Mouse (Mus musculus): ENCODE measurements at regions not wholly inside any gene's neighbourhood (a gene's known extent, or its start where the extent isn't known, plus 50 kb on each side); places are given as distances from the start of the nearest gene placed in this dataset.

- no peak for TF ChIP-seq MYB (IDR thresholded peaks at IDR 0.05; ENCODE audit: low read depth, low read length)
- no peak for TF ChIP-seq MAX (IDR thresholded peaks at IDR 0.05; ENCODE audit: low read length)
- no peak for TF ChIP-seq KAT2A (conservative IDR thresholded peaks at IDR 0.05; ENCODE audit: low read depth, low read length)
- TF ChIP-seq JUND (IDR thresholded peaks at IDR 0.05; ENCODE audit: low read depth, low read length), result no peak
- TF ChIP-seq CTCF (IDR thresholded peaks at IDR 0.05 in 2 of 3, conservative IDR thresholded peaks at IDR 0.05 in 1 of 3; ENCODE audit: control insufficient read depth in 1 of 3, insufficient read depth in 1 of 3, low read depth in 2 of 3, low read length in 3 of 3, poor library complexity in 1 of 3, severe bottlenecking in 1 of 3), result no peak
- TF ChIP-seq ZKSCAN1 (IDR thresholded peaks at IDR 0.05; ENCODE audit: low read depth, low read length), result no peak
- no peak for TF ChIP-seq CHD1 (IDR thresholded peaks at IDR 0.05; ENCODE audit: low read depth, low read length)
- no peak for TF ChIP-seq MXI1 (IDR thresholded peaks at IDR 0.05; ENCODE audit: low read depth, low read length)
- TF ChIP-seq POLR2A (IDR thresholded peaks at IDR 0.05; ENCODE audit: control insufficient read depth in 1 of 2, insufficient read depth in 1 of 2, low read depth in 1 of 2, low read length in 2 of 2, poor library complexity in 1 of 2), result no peak
- TF ChIP-seq MYC (IDR thresholded peaks at IDR 0.05; ENCODE audit: low read depth, low read length), result no peak
- no peak for TF ChIP-seq ZNF384 (IDR thresholded peaks at IDR 0.05; ENCODE audit: low read depth, low read length)
- Histone ChIP-seq H3K79me2 (ENCODE audit: control insufficient read depth, insufficient read depth, low read length, poor library complexity) (no peaks in the 10 kb centered on the region), H3K27me3 (ENCODE audit: control insufficient read depth in 1 of 2, insufficient read depth in 2 of 2, low read length in 2 of 2) (peaks cover 11% of the 10 kb centered on the region in 2 experiments), H3K36me3 (ENCODE audit: control insufficient read depth in 1 of 2, insufficient read depth in 2 of 2, low read length in 2 of 2) (no peaks in the 10 kb centered on the region), H3K9me3 (replicated peaks; ENCODE audit: insufficient read depth, low read length) (no peaks in the 10 kb centered on the region), H3K4me1 (ENCODE audit: control insufficient read depth in 1 of 2, insufficient read depth in 2 of 2, low read length in 2 of 2) (no peaks in the 10 kb centered on the region), H3K4me3 (ENCODE audit: control insufficient read depth in 1 of 2, insufficient read depth in 1 of 2, low read depth in 2 of 2, low read length in 2 of 2) (no peak overlapping the region), H3K9ac (ENCODE audit: control insufficient read depth, low read depth, low read length, poor library complexity, severe bottlenecking) (no peak overlapping the region), H3K27ac (ENCODE audit: control insufficient read depth, low read depth, low read length) (no peak overlapping the region)
- no peak for DNase-seq (ENCODE audit: low read depth, low spot score)
These were observed 59.4 kb downstream of the 1700001O22Rik start for GRCm38 (mm10) chr2:30743976-30744620.

GRCm38 (mm10) chr2:30743265-30743846 lies 60.1 kb downstream of the 1700001O22Rik start:
- no peak for DNase-seq (ENCODE audit: low read depth, low spot score)
- Histone ChIP-seq H3K27me3 (ENCODE audit: control insufficient read depth in 1 of 2, insufficient read depth in 2 of 2, low read length in 2 of 2) (peaks cover 12% of the 10 kb centered on the region in 2 experiments), H3K9ac (ENCODE audit: control insufficient read depth, low read depth, low read length, poor library complexity, severe bottlenecking) (no peak overlapping the region), H3K79me2 (ENCODE audit: control insufficient read depth, insufficient read depth, low read length, poor library complexity) (no peaks in the 10 kb centered on the region), H3K27ac (ENCODE audit: control insufficient read depth, low read depth, low read length) (no peak overlapping the region), H3K9me3 (replicated peaks; ENCODE audit: insufficient read depth, low read length) (no peaks in the 10 kb centered on the region), H3K4me3 (ENCODE audit: control insufficient read depth in 1 of 2, insufficient read depth in 1 of 2, low read depth in 2 of 2, low read length in 2 of 2) (no peak overlapping the region), H3K36me3 (ENCODE audit: control insufficient read depth in 1 of 2, insufficient read depth in 2 of 2, low read length in 2 of 2) (no peaks in the 10 kb centered on the region), H3K4me1 (ENCODE audit: control insufficient read depth in 1 of 2, insufficient read depth in 2 of 2, low read length in 2 of 2) (no peaks in the 10 kb centered on the region)
- TF ChIP-seq CTCF (IDR thresholded peaks at IDR 0.05 in 2 of 3, conservative IDR thresholded peaks at IDR 0.05 in 1 of 3; ENCODE audit: control insufficient read depth in 1 of 3, insufficient read depth in 1 of 3, low read depth in 2 of 3, low read length in 3 of 3, poor library complexity in 1 of 3, severe bottlenecking in 1 of 3) (no peak), ETS1 (IDR thresholded peaks at IDR 0.05; ENCODE audit: low read depth, low read length) (no peak), SMC3 (IDR thresholded peaks at IDR 0.05; ENCODE audit: low read depth, low read length) (no peak), MYC (IDR thresholded peaks at IDR 0.05; ENCODE audit: low read depth, low read length) (no peak), EP300 (IDR thresholded peaks at IDR 0.05; ENCODE audit: low read depth in 1 of 2, low read length in 2 of 2) (no peak), RCOR1 (IDR thresholded peaks at IDR 0.05; ENCODE audit: low read depth, low read length) (no peak), ZMIZ1 (IDR thresholded peaks at IDR 0.05; ENCODE audit: low read depth, low read length) (no peak), ZC3H11A (IDR thresholded peaks at IDR 0.05; ENCODE audit: low read depth, low read length) (no peak), GATA1 (IDR thresholded peaks at IDR 0.05; ENCODE audit: low read depth, low read length) (no peak), BHLHE40 (IDR thresholded peaks at IDR 0.05; ENCODE audit: borderline replicate concordance, low read depth, low read length) (no peak), MYB (IDR thresholded peaks at IDR 0.05; ENCODE audit: low read depth, low read length) (no peak), KAT2A (conservative IDR thresholded peaks at IDR 0.05; ENCODE audit: low read depth, low read length) (no peak), GABPA (IDR thresholded peaks at IDR 0.05; ENCODE audit: low read depth, low read length) (no peak), CHD1 (IDR thresholded peaks at IDR 0.05; ENCODE audit: low read depth, low read length) (no peak), SIN3A (IDR thresholded peaks at IDR 0.05; ENCODE audit: low read length) (no peak), MAX (IDR thresholded peaks at IDR 0.05; ENCODE audit: low read length) (no peak), ELF1 (IDR thresholded peaks at IDR 0.05; ENCODE audit: low read depth, low read length) (no peak)
